Mouse (Mus musculus) granulocyte monocyte progenitor cell, adult 5-6 weeks (primary cell): ENCODE data around the gene Fbxw4. TPM values are rescaled to one million over a fixed set of nuclear protein-coding genes. Genes with fewer than 3 reads are reported as not detected.
A peak's percentile ranks its signal among the peaks of the same experiment; 100 is the strongest.
"Not testable (repeated sequence)": the region's sequence is repeated elsewhere in the genome, so short reads cannot be mapped to it uniquely, and the experiment has no call there.

Experiments
- ATAC-seq: replicated peaks from 2 replicates; pipeline ENCODE4 v1.8.0; 2016; ENCODE audit warnings: mild to moderate bottlenecking, moderate TSS enrichment, inconsistent platforms; ENCODE audit not compliant: poor library complexity, severe bottlenecking
- total RNA-seq, 2 experiments: library from RNA; stranded (forward) in 1 of 2; stranded (reverse) in 1 of 2; fragments of 200-712, 200-1000 nt in 1 of 2; fragments of >200 nt in 1 of 2; fragmentation: Nextera tagmentation in 1 of 2; gene quantifications; 2 replicates each; pipeline ENCODE4 v1.2.3; 2014 to 2017

Fbxw4 gene
- total RNA-seq, 2 experiments from 2014 or later = 39.0 to 54.8 TPM

DNA sequence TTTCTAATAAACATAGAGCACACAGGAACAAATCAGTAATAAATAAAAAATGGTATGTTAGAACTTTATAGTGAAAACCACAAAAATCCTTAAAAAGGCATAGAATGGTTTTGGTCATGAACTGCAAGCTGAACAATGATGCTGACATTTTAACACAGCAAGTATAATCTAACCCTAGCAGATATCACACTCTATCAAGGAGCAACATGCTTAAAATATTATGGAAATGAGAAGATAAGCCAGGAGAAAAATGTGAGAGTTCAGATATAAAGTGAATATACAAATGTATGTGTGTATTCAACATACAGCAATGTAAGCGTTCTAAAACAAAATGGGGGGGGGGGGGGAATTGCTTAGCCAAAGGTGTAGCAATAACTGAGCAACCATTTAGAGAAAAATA lies 2.3 kb downstream of the Fbxw4 start:
- no peak for ATAC-seq

DNA sequence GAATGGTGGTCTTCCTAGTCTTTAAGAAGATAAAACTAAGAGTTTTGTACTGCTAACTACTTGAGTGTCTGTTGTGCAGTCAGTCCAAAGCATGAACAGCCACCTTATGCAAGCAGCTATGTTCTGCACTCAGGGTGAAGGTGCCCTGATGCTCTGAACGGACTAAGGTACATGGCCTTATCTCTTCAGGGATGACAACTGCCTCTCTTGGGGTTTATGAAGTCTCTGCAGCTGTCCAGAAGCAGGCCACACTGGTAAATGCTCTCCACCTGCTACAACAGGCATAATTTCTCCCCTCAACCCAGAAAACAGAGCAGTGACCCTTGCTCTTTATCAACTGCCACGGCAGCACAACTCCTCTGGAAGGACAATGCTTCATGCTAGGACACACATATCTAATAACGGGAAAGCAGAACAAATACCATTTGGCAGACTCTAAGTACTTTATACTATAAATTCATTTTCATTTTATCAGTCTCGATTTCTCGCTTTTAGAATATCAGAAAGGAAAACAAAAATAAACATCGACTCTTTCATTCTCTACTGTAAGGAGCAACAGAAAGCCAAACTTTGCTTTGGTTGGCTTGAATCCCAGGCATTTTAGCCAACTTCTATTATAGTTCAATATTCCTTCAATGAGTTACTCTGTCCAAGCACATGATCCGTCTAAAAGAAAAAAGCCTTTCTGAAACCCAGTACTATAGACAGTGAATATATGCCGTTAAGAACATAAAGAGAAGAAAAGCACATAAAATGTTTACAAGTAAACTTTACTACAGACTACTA lies 3.1 kb downstream of the Fbxw4 start:
- ATAC-seq = no peak

DNA sequence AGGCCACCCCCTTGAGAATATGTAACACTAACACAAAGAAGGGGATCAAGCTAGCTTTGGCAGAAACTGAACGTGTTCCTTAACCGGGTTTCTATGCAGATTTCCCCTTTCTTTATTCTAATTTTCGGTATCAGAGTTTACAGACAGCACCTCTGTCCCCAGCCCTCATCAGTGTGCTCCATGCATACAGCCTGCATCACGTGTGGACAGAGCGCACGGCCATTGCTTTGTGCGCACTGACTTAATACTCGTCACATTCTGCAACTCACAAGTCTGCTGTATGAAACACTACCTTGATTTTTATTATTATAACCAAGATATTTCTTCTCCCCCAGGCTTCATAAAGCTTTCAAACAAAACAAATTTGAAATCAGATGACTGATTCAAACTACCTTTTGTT lies 4.2 kb downstream of the Fbxw4 start:
- ATAC-seq = no peak

DNA sequence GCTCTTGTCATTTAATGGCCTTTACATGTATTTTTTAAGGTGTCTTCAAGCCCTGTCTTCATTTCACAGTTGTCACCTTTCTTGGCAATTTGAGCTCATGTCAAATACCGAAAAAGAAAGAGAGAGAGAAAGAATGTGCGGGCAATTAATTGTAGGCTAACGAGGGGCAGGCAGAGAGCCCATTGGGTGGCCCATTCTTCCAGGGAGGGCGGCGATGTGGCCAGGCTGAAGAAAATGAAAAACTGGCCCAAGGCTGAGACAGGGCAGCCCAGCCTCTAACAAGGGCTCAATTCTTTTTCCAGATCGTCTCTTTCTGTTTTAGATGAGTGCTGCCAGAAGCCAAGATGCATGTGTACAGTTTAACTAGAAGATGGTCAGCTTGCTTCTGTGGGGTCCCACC lies 6.1 kb downstream of the Fbxw4 start:
- ATAC-seq = no peak

DNA sequence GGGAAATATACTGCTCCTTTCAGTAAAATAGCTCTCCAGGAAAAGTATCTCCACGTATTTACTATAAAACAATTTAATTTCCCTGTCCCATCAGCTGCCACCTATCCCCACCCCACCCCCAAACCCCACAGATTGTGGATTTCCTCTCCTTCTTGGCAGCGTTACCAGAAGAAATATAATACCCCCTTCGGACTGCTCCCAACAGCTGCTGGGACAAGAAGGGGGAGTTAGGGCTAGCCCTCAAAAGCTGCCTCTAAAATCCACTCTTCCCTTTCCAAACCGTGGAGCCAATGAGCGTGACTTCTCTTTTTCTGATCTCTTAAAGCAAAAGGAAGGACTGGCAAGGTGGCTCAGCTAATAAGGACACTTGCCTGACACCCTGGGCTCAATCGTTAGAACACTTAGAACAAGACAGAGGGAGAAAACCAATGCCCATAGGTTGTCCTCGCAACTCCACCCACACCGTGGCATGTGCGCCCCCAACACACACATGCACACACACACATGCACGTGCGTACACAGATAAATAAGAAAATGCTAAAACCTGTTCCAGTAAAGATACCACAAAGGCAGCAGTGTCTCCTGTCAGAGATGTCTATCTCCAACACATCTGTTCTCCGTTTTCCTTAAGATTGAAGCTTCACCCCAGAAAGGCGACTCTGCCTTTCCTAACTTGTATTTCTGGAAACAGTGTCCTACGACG lies 7.7 kb downstream of the Fbxw4 start:
- ATAC-seq = peak; percentile 81

DNA sequence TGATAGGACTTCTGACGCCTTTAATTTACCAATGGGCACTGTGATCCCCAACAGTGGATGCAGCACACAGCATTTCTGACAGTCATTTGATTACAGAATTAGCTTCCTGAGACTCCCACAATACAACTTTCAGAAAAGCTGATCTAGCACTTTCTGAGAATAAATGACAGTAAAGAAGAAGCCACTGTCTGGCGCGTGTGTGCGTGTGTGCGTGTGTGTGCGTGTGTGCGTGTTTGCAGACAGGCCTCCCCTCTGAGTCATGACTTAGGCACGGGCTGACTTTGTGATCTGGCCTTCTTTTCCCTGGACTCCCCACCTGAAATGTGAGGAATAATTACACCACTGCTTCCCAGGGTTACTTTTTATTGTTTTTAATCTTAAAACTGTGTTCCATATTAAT lies 8.6 kb downstream of the Fbxw4 start:
- no peak for ATAC-seq

DNA sequence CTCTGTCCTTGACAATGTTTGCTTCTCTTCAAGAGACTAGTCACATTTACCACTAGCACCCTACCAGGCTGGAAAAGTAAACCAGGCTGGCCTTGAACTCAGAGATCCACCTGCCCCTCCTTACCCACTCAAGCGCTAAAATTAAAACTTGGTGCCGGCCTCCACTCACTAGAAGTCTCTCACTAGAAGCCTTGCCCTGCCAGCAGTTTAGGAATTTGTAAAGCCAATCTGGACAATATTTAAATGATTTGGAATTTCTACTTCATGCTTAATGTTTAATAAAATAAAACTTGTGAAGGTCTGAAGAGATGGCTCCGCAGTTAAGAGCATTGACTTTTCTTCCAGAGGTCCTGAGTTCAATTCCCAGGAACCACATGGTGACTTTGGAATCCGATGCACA lies 10.3 kb downstream of the Fbxw4 start:
- no peak for ATAC-seq

DNA sequence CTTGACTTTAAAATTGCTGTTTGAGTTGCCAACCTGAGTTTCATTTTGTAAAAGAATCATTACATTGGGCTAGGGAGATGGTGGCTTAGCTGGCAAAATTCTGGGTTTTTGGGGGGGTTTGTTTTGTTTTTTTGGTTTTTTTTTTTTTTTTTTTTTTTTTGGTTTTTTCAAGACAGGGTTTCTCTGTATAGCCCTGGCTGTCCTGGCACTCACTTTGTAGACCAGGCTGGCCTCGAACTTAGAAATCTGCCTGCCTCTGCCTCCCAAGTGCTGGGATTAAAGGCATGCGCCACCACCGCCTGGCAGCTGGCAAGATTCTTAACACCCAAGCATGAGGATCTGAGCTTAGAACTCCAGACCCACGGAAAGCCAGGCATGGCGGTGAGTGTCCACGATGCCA lies 11.6 kb downstream of the Fbxw4 start:
- not testable (repeated sequence) for ATAC-seq

DNA sequence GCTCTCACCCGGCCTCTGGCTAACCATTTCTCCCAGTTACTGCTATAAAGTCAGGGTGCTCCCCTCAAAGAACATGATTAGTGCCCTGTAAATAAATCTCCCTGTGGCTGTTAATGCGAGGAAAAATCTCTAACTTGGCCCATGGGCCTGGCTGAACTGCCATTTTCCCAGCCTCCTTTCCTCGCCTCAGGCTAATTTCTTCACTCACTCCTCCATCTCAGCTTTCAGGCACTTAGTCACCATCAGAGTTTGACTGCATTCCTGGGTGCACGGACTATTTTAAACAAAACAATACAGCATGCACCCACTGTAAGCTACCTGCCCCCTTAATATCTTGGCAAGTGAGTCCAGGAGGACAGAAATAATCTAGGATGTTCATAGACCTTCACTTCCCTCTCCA lies 13.2 kb downstream of the Fbxw4 start:
- no peak for ATAC-seq

DNA sequence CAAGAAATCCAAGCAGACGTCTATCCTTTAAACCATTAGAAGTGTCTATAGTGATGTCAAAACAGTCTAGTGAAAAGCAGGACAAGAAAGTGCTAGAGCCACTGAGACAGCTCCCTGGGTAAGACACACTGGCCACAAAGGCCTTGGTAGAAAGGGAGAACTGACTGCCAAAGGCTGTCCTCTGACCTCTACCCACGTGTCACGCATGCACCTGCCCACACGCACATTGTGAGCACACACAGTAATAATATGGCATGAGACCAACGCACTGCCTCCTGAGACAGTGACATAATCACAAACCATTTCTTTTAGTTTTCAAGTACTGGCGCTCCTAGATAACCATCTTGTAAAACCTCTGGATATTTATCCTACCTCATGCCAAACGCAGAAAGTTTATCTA lies 19.4 kb downstream of the Fbxw4 start:
- no peak for ATAC-seq

DNA sequence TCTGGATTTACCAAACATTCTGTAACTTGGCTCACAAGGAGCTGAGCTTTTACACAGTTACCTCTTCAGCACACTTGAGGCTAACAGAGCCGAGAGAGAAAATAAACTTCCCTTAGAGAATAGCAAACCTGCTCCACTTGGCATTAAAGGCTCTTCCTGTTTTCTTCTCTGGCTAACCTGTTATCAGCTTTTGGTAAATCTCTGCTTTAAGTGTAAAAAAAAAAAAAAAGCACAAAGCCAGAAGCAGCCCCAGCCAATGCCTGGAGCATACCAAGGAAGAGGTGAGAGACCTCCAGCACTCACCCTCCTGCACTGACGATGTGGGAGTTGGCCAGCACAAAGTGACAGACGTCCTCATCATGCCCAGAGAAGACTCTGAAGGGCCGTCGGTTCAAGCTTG lies 24.2 kb downstream of the Fbxw4 start:
- no peak for ATAC-seq

DNA sequence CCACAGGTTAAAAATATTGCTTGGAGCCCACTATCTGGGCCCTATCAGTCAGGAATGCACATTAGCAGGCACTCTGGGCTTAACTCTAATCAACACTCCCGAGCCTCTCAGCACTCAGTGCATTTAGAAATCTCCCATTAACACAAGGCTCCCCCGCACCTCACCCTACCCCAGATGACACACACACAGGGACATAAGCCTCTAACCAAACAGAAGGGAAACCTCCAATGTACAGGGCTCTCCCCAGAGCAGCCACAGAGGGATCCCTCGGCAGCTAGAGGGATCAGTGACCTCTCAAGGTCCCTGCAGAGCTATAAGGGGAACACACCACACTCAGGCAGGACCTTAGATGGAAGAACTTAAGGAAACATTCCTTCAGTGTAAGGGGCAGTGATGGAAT lies 28.5 kb downstream of the Fbxw4 start:
- ATAC-seq = no peak

DNA sequence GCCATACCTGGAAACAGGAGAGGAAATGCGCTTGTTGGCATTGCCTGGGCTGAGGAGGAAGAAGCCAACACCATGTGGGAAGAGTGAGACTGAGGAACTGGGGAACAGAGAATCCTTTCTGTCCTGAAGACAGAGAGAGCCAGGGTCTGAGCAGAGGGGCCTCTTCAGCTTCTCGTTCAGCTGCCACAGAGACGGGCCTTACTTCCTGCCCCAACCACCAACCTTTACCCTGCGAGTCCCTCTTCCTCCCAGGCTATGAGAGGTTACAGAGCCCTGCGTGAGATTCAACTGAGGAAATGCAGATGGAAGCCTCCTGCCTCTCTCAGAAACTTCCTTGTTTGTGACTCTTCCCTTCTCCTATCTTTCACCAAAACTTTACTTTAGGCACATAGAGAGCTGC lies 29.2 kb downstream of the Fbxw4 start:
- peak; percentile 84 for ATAC-seq

DNA sequence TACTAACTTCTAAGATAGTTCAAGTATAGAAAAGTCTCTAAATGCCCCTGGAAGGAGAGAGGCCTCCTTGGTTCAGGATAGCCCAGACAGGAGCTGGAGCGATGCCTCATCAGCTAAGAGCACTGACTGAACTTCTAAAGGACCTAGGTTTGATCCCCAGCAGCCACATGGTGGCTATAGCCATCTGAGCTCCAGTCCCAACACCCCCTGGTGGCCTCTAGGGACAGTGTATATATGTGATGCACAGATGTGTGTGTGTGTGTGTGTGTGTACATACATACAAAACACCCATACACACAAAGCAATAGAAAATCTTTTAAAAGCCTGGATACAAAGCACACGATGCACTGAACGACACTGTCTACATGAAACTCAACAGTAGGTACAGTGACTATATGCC lies 30.9 kb downstream of the Fbxw4 start:
- ATAC-seq = peak; percentile 51; the same call in 1 of the 2 replicates

DNA sequence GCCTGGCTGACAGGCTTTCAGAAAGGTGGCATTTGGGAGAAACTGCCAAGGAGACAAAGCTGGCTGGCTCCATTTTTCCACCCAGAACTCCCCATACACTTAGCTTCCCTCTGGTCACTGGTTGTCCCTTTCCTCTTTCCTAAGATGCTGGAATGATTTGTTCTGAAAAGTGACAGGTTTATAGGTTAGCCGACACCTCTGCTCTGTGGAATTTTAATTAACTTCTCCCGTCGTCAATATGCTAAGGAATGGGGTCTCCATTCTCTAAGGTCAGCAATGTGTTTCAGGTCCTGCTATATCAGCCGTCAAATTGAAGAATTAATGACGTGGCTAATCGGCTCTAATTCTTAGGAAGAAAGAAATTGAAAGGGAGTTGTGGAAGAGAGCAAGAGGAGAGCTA lies 31.5 kb downstream of the Fbxw4 start:
- ATAC-seq = no peak

DNA sequence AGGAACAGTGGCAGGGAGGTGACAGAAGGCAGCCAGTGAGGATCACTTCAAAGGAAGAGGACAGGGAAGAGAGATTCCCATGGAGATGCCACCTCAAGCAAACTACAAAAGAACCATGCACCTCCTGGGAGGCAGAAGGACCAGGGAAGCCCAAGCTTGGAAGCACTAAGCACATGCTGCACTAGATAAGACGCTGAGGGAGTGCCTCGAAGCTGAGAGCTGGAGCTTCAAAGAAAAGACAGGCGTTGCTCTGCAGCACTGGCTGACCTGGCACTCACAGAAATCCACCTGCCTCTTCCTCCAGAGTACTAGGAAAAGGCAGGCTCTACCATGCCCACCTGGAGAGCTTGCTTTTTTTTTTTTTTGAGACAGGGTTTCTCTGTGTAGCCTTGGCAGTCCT lies 33.1 kb downstream of the Fbxw4 start:
- no peak for ATAC-seq

DNA sequence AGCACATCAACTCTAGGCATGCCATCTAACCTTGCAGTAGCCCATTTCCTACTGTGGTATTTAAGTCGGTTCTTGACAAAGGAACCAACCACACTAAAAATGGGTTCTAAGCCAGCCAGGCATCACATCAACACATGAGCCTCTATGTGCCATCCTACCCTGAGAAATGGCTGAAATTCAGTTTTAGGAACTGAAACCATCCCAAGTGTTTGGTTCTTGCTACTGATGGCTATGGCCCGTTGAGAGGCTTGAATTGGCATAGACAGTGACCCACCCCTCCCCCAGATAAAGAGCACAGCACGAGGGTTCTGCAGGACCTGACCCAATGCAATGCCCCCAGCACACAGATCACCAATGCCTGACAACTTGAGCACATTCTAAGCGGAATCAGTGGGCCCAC lies 36.4 kb downstream of the Fbxw4 start:
- peak; percentile 61 for ATAC-seq

DNA sequence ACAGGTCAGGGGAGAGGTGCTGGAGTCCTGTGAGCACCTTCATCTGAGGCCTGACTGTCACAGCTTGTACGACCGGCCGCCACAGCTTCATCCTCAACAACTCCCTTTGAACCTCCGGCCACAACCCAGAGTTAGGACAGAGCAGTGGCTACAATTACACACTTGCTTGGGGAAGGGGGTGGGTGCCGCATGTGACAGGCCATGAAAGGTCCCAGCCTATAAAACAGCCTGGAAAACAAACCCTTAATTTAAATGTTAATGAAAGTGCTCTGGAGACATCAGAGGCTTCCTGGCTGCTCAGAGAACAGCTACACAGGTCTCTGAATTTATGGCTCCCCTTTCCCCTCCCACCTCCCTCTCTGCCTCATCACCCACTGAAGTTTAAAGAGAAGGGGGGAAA lies 38.0 kb downstream of the Fbxw4 start:
- no peak for ATAC-seq

DNA sequence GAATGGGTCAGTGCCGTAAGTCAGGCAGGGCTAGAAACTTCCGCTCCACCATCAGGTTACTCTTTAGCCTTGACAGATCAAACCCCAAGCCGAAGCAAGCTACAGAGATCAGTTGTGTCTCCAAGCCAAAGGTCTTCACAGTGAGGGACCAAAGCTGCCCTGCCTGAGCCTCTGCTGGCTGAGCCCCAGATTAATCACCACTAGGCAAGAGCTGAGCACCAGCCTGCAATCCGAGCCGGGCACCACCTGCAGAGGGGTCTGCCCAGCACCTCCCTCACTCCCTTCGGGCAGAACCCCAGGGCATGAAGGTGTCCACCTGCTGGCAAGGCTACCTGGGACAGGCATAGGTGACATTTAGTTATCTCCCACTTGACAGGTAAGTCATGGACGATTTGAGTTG lies 39.1 kb downstream of the Fbxw4 start:
- no peak for ATAC-seq

DNA sequence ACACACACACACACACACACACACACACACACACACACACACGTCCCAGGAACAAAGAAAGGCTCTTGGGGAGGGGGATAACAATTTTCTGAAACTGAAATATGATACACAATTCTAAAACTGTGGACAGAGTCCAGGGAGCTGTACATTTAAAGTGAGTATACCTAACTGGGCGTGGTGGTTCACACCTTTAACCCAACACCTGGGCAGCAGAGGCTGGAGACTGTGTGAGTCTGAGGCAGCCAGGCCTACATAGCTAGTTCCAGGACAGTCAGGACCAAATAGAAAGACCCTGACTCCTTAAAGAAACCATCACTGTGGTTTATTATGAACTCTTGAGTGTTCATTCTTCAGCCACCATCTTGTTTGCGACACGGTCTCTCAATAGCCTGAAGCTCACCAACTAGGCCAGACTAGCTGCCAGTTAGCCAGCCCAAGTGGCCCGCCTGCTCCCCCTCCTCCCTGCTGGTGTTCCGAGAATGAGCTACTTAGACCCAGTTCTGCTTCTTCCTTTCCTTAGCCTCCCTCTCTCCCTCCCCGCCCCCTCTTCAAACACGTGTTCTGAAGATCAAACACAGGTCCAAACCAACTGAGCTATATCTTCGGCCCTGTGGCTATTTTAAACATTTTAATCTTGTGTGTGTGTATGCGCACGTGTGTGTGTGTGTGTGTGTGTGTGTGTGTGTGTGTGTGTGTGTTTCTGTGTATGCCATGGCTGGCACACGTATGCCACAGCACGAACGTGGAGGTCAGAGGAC lies 40.2 kb downstream of the Fbxw4 start:
- no peak for ATAC-seq

DNA sequence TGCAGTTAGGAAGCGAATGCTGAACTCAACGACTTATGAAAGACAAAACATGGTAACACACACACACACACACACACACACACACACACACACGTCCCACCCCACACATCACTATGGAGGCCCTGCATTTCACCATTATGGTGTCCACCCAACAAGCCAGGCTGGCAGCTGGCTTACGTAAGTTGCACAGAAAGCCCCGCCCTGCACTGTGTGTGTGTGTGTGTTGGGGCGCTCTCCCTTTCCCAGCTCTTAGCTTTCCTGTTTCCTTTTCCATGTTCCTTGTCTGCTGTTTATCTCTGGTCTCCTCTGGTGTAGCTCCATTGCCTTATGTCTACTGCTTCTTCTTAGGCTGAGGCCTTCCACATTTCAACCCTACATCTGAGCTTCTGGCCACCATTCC lies 41.9 kb downstream of the Fbxw4 start:
- no peak for ATAC-seq
